In the genomic region with DNA sequence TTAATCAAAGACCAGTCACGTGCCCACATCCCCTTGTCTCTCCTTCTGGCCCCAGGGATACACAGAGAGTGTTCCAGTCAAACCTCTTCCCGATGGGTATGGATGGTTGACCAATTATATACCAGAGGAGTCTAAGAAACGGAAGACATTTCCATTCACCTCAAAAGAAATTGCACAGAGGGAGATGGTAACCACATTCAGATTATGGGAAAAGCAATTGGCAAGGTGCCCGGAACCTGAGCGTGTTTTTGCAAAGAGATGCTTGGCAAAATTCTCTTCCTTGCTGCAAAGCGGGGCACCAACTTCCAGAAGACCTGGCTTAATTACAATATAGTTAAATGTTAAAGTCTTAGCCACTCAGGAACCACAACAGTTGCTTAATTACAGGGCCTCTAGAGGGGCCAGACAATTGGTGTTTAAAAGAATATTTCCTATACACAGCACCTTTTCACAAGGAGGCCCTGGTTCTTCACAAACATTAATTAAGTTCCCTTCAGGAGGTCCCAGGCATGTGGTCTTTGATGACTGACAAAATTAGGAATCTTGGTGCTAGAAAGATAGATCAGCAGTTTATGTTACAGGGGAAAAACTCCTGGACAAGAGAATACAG, we compare ENCODE assay signal across 8 mouse cellular contexts. TPM values are rescaled to one million over a fixed set of nuclear protein-coding genes. Genes with fewer than 3 reads are reported as not detected.
DNase-seq lines count a peak whose midpoint lies in the region.

No protein-coding gene starts in this region.

- peak; percentile 21 for DNase-seq in adrenal gland, postnatal 14 days
- DNase-seq in adrenal gland, adult (ENCODE audit: inconsistent age in 2 of 2, low spot score in 1 of 2), result no peak
- DNase-seq in testis, postnatal 10 days (ENCODE audit: low spot score), result peak; percentile 65
- DNase-seq in testis, postnatal 14 days (ENCODE audit: low spot score), result no peak
- peak; percentile 30 for DNase-seq in layer of hippocampus, adult 9-10 months (ENCODE audit: low spot score)
- no peak for DNase-seq in thymus, postnatal 36 days
- no peak for DNase-seq in liver
- DNase-seq in retina, postnatal 1 day, result no peak

RNA-seq across cellular contexts. Expression of a gene that starts 59.1 kb away (rescaled TPM):
- 71.6 and 89.0 TPM in 2 replicates for total RNA-seq in adrenal gland, postnatal 14 days (2021)

Comparison
In these comparisons a context has a peak if more than half of its experiments do, and no peak if none do; other contexts are left out.
1. DNase-seq: peak in adrenal gland, postnatal 14 days (single experiment), testis, postnatal 10 days (single experiment) and layer of hippocampus, adult 9-10 months (single experiment); none in adrenal gland, adult (0 of 2), testis, postnatal 14 days (single experiment), thymus, postnatal 36 days (0 of 2), liver (single experiment) and retina, postnatal 1 day (single experiment).